9 mouse cellular contexts compared by ENCODE assay signal in genomic region chr14:121365991-121366728, GRCm38 (mm10). TPM values are rescaled to one million over a fixed set of nuclear protein-coding genes. Genes with fewer than 3 reads are reported as not detected.
DNase-seq lines count a peak whose midpoint lies in the region; ATAC-seq lines count a peak whose summit lies in the region.
"Had no signal": no experiment of that assay in that cellular context is flagged by ENCODE, and none has a peak within 500 bp of the region (broad histone marks: within the 10 kb centered on the region; RNA-seq: fewer than 3 reads in every experiment).

No protein-coding gene starts in this region.

- H3K4me1 ChIP-seq in midbrain, embryonic 10.5 days = peaks cover 42% of the 10 kb centered on the region
- peaks cover 13% of the 10 kb centered on the region for H3K4me1 ChIP-seq in midbrain, embryonic 15.5 days
- H3K4me1 ChIP-seq in forebrain, embryonic 16.5 days (replicated peaks; ENCODE audit: control insufficient read depth, insufficient read depth, low read length) = peaks cover 13% of the 10 kb centered on the region
- peaks cover 79% of the 10 kb centered on the region for H3K4me1 ChIP-seq in lung, embryonic 15.5 days

- no peak overlapping the region for H3K4me3 ChIP-seq in midbrain, embryonic 10.5 days
- no peak overlapping the region for H3K4me3 ChIP-seq in midbrain, embryonic 15.5 days
- H3K4me3 ChIP-seq in forebrain, embryonic 16.5 days (replicated peaks; ENCODE audit: low read length) = no peak overlapping the region
- H3K4me3 ChIP-seq in lung, embryonic 15.5 days = no peak overlapping the region
- H3K4me3 ChIP-seq: neural tube, embryonic 12.5 days had no signal

- no peak for DNase-seq in midbrain, embryonic 10.5 days (ENCODE audit: low spot score)
- DNase-seq in thymus, adult 18-20 months = peak; percentile 63 to 80
- no peak for DNase-seq in cerebellum, adult 8-10 months
- no peak for DNase-seq in left cerebral cortex, postnatal 10 days (ENCODE audit: extremely low spot score in 1 of 2, low spot score in 2 of 2)

- H3K27ac ChIP-seq in midbrain, embryonic 10.5 days (replicated peaks) = 0 out of 2 replicates have a peak overlapping the region, but pooled peaks have one; percentile 13
- H3K27ac ChIP-seq in midbrain, embryonic 15.5 days = no peak overlapping the region
- no peak overlapping the region for H3K27ac ChIP-seq in forebrain, embryonic 16.5 days (ENCODE audit: low read length)
- H3K27ac ChIP-seq in lung, embryonic 15.5 days = peak overlapping the region; percentile 17; the same call in 1 of the 2 replicates
- H3K27ac ChIP-seq: neural tube, embryonic 12.5 days had no signal

- H3K27me3 ChIP-seq in midbrain, embryonic 10.5 days (ENCODE audit: low read depth, poor library complexity, severe bottlenecking) = no peaks in the 10 kb centered on the region
- H3K27me3 ChIP-seq in midbrain, embryonic 15.5 days (replicated peaks) = no peaks in the 10 kb centered on the region
- H3K27me3 ChIP-seq in forebrain, embryonic 16.5 days (replicated peaks; ENCODE audit: control insufficient read depth, insufficient read depth, low read length) = no peaks in the 10 kb centered on the region
- no peaks in the 10 kb centered on the region for H3K27me3 ChIP-seq in lung, embryonic 15.5 days
- H3K27me3 ChIP-seq: neural tube, embryonic 12.5 days had no signal

- peaks cover 43% of the 10 kb centered on the region for H3K36me3 ChIP-seq in midbrain, embryonic 10.5 days
- no peaks in the 10 kb centered on the region for H3K36me3 ChIP-seq in midbrain, embryonic 15.5 days (replicated peaks)
- no peaks in the 10 kb centered on the region for H3K36me3 ChIP-seq in forebrain, embryonic 16.5 days (ENCODE audit: control insufficient read depth, insufficient read depth)
- no peaks in the 10 kb centered on the region for H3K36me3 ChIP-seq in lung, embryonic 15.5 days

- H3K4me2 ChIP-seq in midbrain, embryonic 15.5 days = no peak overlapping the region
- H3K4me2 ChIP-seq in forebrain, embryonic 16.5 days (ENCODE audit: low read length) = no peak overlapping the region
- peak overlapping the region; percentile 23; the same call in 1 of the 2 replicates for H3K4me2 ChIP-seq in lung, embryonic 15.5 days
- H3K4me2 ChIP-seq: neural tube, embryonic 12.5 days had no signal

- no peak overlapping the region for H3K9ac ChIP-seq in midbrain, embryonic 15.5 days
- no peak overlapping the region for H3K9ac ChIP-seq in forebrain, embryonic 16.5 days (replicated peaks; ENCODE audit: low read depth, low read length)
- H3K9ac ChIP-seq in lung, embryonic 15.5 days = no peak overlapping the region
- H3K9ac ChIP-seq: neural tube, embryonic 12.5 days had no signal

- ATAC-seq in midbrain, embryonic 15.5 days (replicated peaks) = no peak
- peak; percentile 27; the same call in 1 of the 2 replicates for ATAC-seq in forebrain, embryonic 16.5 days
- ATAC-seq in lung, embryonic 15.5 days (ENCODE audit: borderline replicate concordance, extremely low read depth, low FRiP score, low TSS enrichment) = 0 out of 2 replicates have a peak, but pooled peaks have one; percentile 20
- ATAC-seq in cerebellum, adult (ENCODE audit: insufficient number of reproducible peaks, low FRiP score, low TSS enrichment) = no peak

- intact Hi-C loops in left cerebral cortex, postnatal 10 days (cut with DNase I) = no loop called here

- WGBS in midbrain, embryonic 10.5 days = 76% methylated on average over 17 of the region's 17 CpGs
- 65% methylated on average over 17 of the region's 17 CpGs for WGBS in midbrain, embryonic 15.5 days
- 68% methylated on average over 17 of the region's 17 CpGs for WGBS in forebrain, embryonic 16.5 days
- 42% methylated on average over 17 of the region's 17 CpGs for WGBS in lung, embryonic 15.5 days

- H3K9me3 ChIP-seq in midbrain, embryonic 10.5 days (replicated peaks) = peaks cover 5% of the 10 kb centered on the region; the same call in 1 of the 2 replicates
- H3K9me3 ChIP-seq in midbrain, embryonic 15.5 days = no peaks in the 10 kb centered on the region
- H3K9me3 ChIP-seq in forebrain, embryonic 16.5 days (ENCODE audit: control insufficient read depth, low read length) = 0 out of 2 replicates have a peak, but pooled peaks cover 2% of the 10 kb centered on the region
- H3K9me3 ChIP-seq in lung, embryonic 15.5 days = no peaks in the 10 kb centered on the region
- H3K9me3 ChIP-seq: neural tube, embryonic 12.5 days had no signal

RNA-seq across cellular contexts. Expression of gene Stk24, which starts 13.7 kb away (rescaled TPM):
- 35.0 and 36.8 TPM in 2 replicates for polyA plus RNA-seq in midbrain, embryonic 10.5 days (2016; fragmentation: Nextera tagmentation; extraction: Ambion mirVana)
- 18.5 and 18.6 TPM in 2 replicates for polyA plus RNA-seq in midbrain, embryonic 15.5 days (2015; fragmentation: Nextera tagmentation; extraction: Ambion mirVana)
- polyA plus RNA-seq in forebrain, embryonic 16.5 days (2015; fragmentation: Nextera tagmentation; extraction: Ambion mirVana) = 20.5 and 23.4 TPM in 2 replicates
- 40.3 and 40.6 TPM in 2 replicates for polyA plus RNA-seq in lung, embryonic 15.5 days (2015; fragmentation: Nextera tagmentation; extraction: Ambion mirVana)
- total RNA-seq in left cerebral cortex, postnatal 10 days (2021) = 10 to 100 TPM; 46.1 to 49.5 TPM

Comparison
In these comparisons a context has a peak if more than half of its experiments do, and no peak if none do; other contexts are left out.
1. H3K27ac ChIP-seq: peak in midbrain, embryonic 10.5 days (single experiment) and lung, embryonic 15.5 days (single experiment); none in midbrain, embryonic 15.5 days (single experiment) and forebrain, embryonic 16.5 days (single experiment).
2. DNase-seq: peak in thymus, adult 18-20 months (2 of 2); none in midbrain, embryonic 10.5 days (single experiment), cerebellum, adult 8-10 months (single experiment) and left cerebral cortex, postnatal 10 days (0 of 2).
3. ATAC-seq: peak in forebrain, embryonic 16.5 days (single experiment) and lung, embryonic 15.5 days (single experiment); none in midbrain, embryonic 15.5 days (single experiment) and cerebellum, adult (single experiment).